Mouse (Mus musculus) limb, embryonic 11.5 days (tissue): Measurements from ENCODE around the gene Pars2. TPM values are rescaled to one million over a fixed set of nuclear protein-coding genes. Genes with fewer than 3 reads are reported as not detected.

Source experiments
- ATAC-seq: fragments of 200-750 bp; cut with Nextera tagmentation; 2 replicates; pipeline ENCODE4 v1.8.0; 2017; ENCODE audit warnings: low read depth; ENCODE audit not compliant: insufficient number of reproducible peaks, low FRiP score, low TSS enrichment
- DNase-seq: peaks from one replicate; pipeline ENCODE4 v3.0.0-alpha.2; 2015; ENCODE audit warnings: low spot score
- H3K27ac ChIP-seq: fragments of 300-500 bp; sonication (generic); replicated peaks from 2 replicates; pipeline ENCODE4 v1.5.1; 2014; ENCODE audit warnings: low read depth, mild to moderate bottlenecking, low read length
- H3K27me3 ChIP-seq: fragments of 300-500 bp; sonication (generic); 2 replicates; pipeline ENCODE4 v1.6.1; 2014; ENCODE audit warnings: mild to moderate bottlenecking, low read length, mixed read lengths; ENCODE audit not compliant: control insufficient read depth, insufficient read depth
- H3K36me3 ChIP-seq: fragments of 300-500 bp; sonication (generic); 2 replicates; pipeline ENCODE4 v1.6.1; 2014; ENCODE audit warnings: mild to moderate bottlenecking, low read length, moderate library complexity, mixed read lengths; ENCODE audit not compliant: control insufficient read depth, insufficient read depth
- H3K4me1 ChIP-seq: fragments of 300-500 bp; sonication (generic); 2 replicates; pipeline ENCODE4 v1.6.1; 2014; ENCODE audit warnings: low read length, mixed read lengths; ENCODE audit not compliant: control insufficient read depth, insufficient read depth
- H3K4me2 ChIP-seq: fragments of 300-500 bp; sonication (generic); 2 replicates; pipeline ENCODE4 v1.6.1; 2014; ENCODE audit warnings: low read depth, mild to moderate bottlenecking, moderate library complexity; ENCODE audit not compliant: severe bottlenecking
- H3K4me3 ChIP-seq: fragments of 300-500 bp; sonication (generic); 2 replicates; pipeline ENCODE4 v1.5.1; 2014; ENCODE audit warnings: low read depth, low read length
- H3K9ac ChIP-seq: fragments of 300-500 bp; sonication (generic); 2 replicates; pipeline ENCODE4 v1.6.1; 2014; ENCODE audit warnings: mild to moderate bottlenecking, low read length
- H3K9me3 ChIP-seq: fragments of 300-500 bp; sonication (generic); 2 replicates; pipeline ENCODE4 v1.6.1; 2016; ENCODE audit warnings: low read length; ENCODE audit not compliant: control insufficient read depth
- WGBS: fragments of 180-500 bp; shearing (Covaris S2); extraction: QIAGEN DNeasy Blood & Tissue Kit; methylation state at CpG from one replicate; pipeline ENCODE4 v1.1.7; 2014; 5-methylcytosine and 5-hydroxymethylcytosine counted together
- polyA plus RNA-seq: library from polyadenylated mRNA; unstranded; fragments of >200 nt; fragmentation: Nextera tagmentation; extraction: Ambion mirVana; gene quantifications from 2 replicates; pipeline ENCODE4 v1.2.1, GENCODE M21; 2014

The Pars2 gene
- polyA plus RNA-seq, 1 experiment from 2014 or later, result 17.1 TPM

GRCm38 (mm10) chr4:106629374-106629773 is 21.5 kb upstream of the Pars2 start:
- WGBS, result 64% methylated on average over 5 of the region's 5 CpGs
- ATAC-seq, result no peak
- Histone ChIP-seq H3K4me3 (no peak overlapping the region), H3K27me3 (0 out of 2 replicates have a peak, but pooled peaks cover 3% of the 10 kb centered on the region), H3K9me3 (no peaks in the 10 kb centered on the region), H3K9ac (no peak overlapping the region), H3K27ac (no peak overlapping the region), H3K4me2 (no peak overlapping the region), H3K36me3 (no peaks in the 10 kb centered on the region), H3K4me1 (peaks cover 18% of the 10 kb centered on the region; the same call in 1 of the 2 replicates)
- no peak for DNase-seq

GRCm38 (mm10) chr4:106630333-106631220 is 20.3 kb upstream of the Pars2 start:
- Histone ChIP-seq H3K27ac (no peak overlapping the region), H3K4me1 (peaks cover 18% of the 10 kb centered on the region; the same call in 1 of the 2 replicates), H3K27me3 (no peaks in the 10 kb centered on the region), H3K4me3 (no peak overlapping the region), H3K36me3 (no peaks in the 10 kb centered on the region), H3K4me2 (peak overlapping the region; percentile 1; the same call in 1 of the 2 replicates), H3K9me3 (no peaks in the 10 kb centered on the region), H3K9ac (no peak overlapping the region)
- ATAC-seq, result peak; percentile 31; the same call in 1 of the 2 replicates
- 19% methylated on average over 14 of the region's 14 CpGs for WGBS
- peak; percentile 78 for DNase-seq

DNA sequence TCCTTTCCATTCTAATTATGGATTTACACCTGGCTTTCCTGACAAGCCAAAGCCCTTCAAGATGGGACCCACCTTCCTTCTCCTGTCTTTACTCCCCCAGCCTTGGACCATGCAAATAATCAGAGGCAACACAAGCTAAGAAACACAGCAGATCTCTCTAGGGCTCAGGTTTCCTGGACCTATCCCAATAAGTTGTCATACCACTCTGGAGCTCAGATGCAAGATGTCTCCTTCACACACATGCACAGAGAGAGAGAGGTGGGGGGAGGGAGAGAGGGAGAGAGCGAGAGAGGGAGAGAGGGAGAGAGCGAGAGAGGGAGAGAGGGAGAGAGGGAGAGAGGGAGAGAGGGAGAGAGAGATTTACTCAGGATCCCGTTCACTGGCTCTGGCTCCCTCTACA is 18.6 kb upstream of the Pars2 start:
- no peak for DNase-seq
- Histone ChIP-seq H3K9me3 (no peaks in the 10 kb centered on the region), H3K4me3 (no peak overlapping the region), H3K27ac (no peak overlapping the region), H3K36me3 (no peaks in the 10 kb centered on the region), H3K4me1 (peaks cover 10% of the 10 kb centered on the region; the same call in 1 of the 2 replicates), H3K4me2 (no peak overlapping the region), H3K27me3 (no peaks in the 10 kb centered on the region), H3K9ac (no peak overlapping the region)
- ATAC-seq, result no peak
- 67% methylated on average over 1 of the region's 3 CpGs for WGBS

DNA sequence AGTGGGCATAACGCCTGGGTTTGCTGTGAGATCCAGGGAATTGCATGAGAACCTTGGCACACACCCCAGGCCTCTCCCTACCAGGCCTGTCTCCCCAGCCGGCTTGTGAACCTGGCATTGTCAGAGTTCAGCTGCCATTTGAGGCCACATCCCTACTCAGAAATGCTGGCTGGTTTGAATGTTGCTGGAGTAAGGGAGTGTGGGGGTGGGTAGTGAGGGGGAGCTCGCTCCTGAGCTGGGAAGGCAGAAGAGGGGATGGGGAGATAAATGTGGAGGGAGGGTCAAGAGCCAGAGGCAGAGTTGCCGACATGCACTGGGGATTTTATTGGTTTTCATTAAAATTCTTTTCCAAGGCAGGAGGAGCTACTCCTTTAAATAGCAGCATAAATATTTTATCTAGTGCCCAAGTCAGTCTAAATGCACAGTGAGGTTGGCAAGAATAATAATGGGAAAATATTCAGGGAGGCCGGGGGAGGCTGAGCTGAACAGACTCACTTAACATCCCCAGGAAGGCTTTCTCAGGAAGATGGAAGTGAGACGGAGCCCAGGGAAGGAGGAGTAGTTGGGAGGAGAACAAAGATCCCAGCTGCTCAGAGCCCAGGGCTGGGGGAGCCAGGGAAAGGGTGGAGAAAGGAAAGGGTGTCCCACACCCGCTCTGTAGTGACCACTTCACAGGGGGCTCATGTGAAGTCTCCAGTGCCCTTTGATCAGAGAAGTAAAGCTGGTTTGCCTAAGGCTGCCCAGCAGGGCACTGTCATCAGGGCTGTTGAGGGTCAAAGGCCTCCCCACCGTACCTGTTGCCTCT is 17.4 kb upstream of the Pars2 start:
- Histone ChIP-seq H3K4me3 (no peak overlapping the region), H3K27ac (no peak overlapping the region), H3K9ac (no peak overlapping the region), H3K4me2 (no peak overlapping the region), H3K27me3 (no peaks in the 10 kb centered on the region), H3K4me1 (peaks cover 10% of the 10 kb centered on the region; the same call in 1 of the 2 replicates), H3K36me3 (no peaks in the 10 kb centered on the region), H3K9me3 (no peaks in the 10 kb centered on the region)
- whole genome bisulfite sequencing, result 28% methylated on average over 8 of the region's 8 CpGs
- ATAC-seq, result no peak
- no peak for DNase-seq

GRCm38 (mm10) chr4:106634086-106634479 is 16.8 kb upstream of the Pars2 start:
- H3K4me3 ChIP-seq, result no peak overlapping the region
- no peaks in the 10 kb centered on the region; the same call in 1 of the 2 replicates for H3K9me3 ChIP-seq
- H3K9ac ChIP-seq, result no peak overlapping the region
- WGBS, result 51% methylated on average over 8 of the region's 9 CpGs
- no peak for DNase-seq
- H3K4me1 ChIP-seq, result peaks cover 10% of the 10 kb centered on the region; the same call in 1 of the 2 replicates
- no peak overlapping the region for H3K4me2 ChIP-seq
- H3K27ac ChIP-seq, result no peak overlapping the region
- H3K27me3 ChIP-seq, result no peaks in the 10 kb centered on the region
- no peaks in the 10 kb centered on the region for H3K36me3 ChIP-seq
- no peak for ATAC-seq

GRCm38 (mm10) chr4:106643483-106644217 is 7.2 kb upstream of the Pars2 start:
- no peaks in the 10 kb centered on the region for H3K27me3 ChIP-seq
- peaks cover 7% of the 10 kb centered on the region; the same call in 1 of the 2 replicates for H3K4me1 ChIP-seq
- 0 out of 2 replicates have a peak overlapping the region, but pooled peaks have one; percentile 14 for H3K27ac ChIP-seq
- ATAC-seq, result no peak
- no peaks in the 10 kb centered on the region; the same call in 1 of the 2 replicates for H3K9me3 ChIP-seq
- H3K4me3 ChIP-seq, result no peak overlapping the region
- 12% methylated on average over 8 of the region's 8 CpGs for WGBS
- H3K9ac ChIP-seq, result no peak overlapping the region
- peak overlapping the region; percentile 22; the same call in 1 of the 2 replicates for H3K4me2 ChIP-seq
- no peaks in the 10 kb centered on the region for H3K36me3 ChIP-seq
- peak; percentile 33 for DNase-seq

GRCm38 (mm10) chr4:106644218-106644610 is 6.7 kb upstream of the Pars2 start:
- Histone ChIP-seq H3K4me2 (0 out of 2 replicates have a peak overlapping the region, but pooled peaks have one; percentile 22), H3K4me3 (no peak overlapping the region), H3K9ac (no peak overlapping the region), H3K9me3 (no peaks in the 10 kb centered on the region), H3K27me3 (no peaks in the 10 kb centered on the region), H3K36me3 (no peaks in the 10 kb centered on the region), H3K4me1 (peaks cover 7% of the 10 kb centered on the region; the same call in 1 of the 2 replicates), H3K27ac (no peak overlapping the region)
- 60% methylated on average over 6 of the region's 6 CpGs for WGBS
- ATAC-seq (no peak), DNase-seq (no peak)
